Mouse (Mus musculus) stomach, embryonic 15.5 days (tissue): ENCODE data around the gene Cyp2s1. TPM values are rescaled to one million over a fixed set of nuclear protein-coding genes. Genes with fewer than 3 reads are reported as not detected.

ENCODE experiments used
- ATAC-seq: fragments of 200-750 bp; cut with Nextera tagmentation; 2 replicates; pipeline ENCODE4 v1.8.0; 2017; ENCODE audit warnings: low read depth, moderate number of reproducible peaks, moderate TSS enrichment; ENCODE audit not compliant: insufficient read depth, low FRiP score
- H3K27ac ChIP-seq: fragments of 300-500 bp; sonication (generic); 2 replicates; pipeline ENCODE4 v1.5.1; 2015; ENCODE audit warnings: mild to moderate bottlenecking, inconsistent platforms
- H3K27me3 ChIP-seq: fragments of 300-500 bp; sonication (generic); replicated peaks from 2 replicates; pipeline ENCODE4 v1.6.1; 2015; ENCODE audit warnings: inconsistent platforms
- H3K36me3 ChIP-seq: fragments of 300-500 bp; sonication (generic); 2 replicates; pipeline ENCODE4 v1.6.1; 2015; ENCODE audit warnings: inconsistent platforms
- H3K4me1 ChIP-seq: fragments of 300-500 bp; sonication (generic); 2 replicates; pipeline ENCODE4 v1.6.1; 2015; ENCODE audit warnings: inconsistent platforms
- H3K4me2 ChIP-seq: fragments of 300-500 bp; sonication (generic); 2 replicates; pipeline ENCODE4 v1.6.1; 2015; ENCODE audit warnings: mild to moderate bottlenecking, inconsistent platforms
- H3K4me3 ChIP-seq: fragments of 300-500 bp; sonication (generic); replicated peaks from 2 replicates; pipeline ENCODE4 v1.5.1; 2015; ENCODE audit warnings: inconsistent platforms
- H3K9ac ChIP-seq: fragments of 300-500 bp; sonication (generic); 2 replicates; pipeline ENCODE4 v1.6.1; 2015; ENCODE audit warnings: inconsistent platforms
- H3K9me3 ChIP-seq: fragments of 300-500 bp; sonication (generic); 2 replicates; pipeline ENCODE4 v1.6.1; 2016; ENCODE audit warnings: inconsistent platforms
- WGBS: fragments of 180-500 bp; shearing (Covaris S2); methylation state at CpG from one replicate; pipeline ENCODE4 v1.1.7; 2015; 5-methylcytosine and 5-hydroxymethylcytosine counted together
- polyA plus RNA-seq: library from polyadenylated mRNA; unstranded; fragments of >200 nt; fragmentation: Nextera tagmentation; extraction: Ambion mirVana; gene quantifications from 2 replicates; pipeline ENCODE4 v1.2.1, GENCODE M21; 2015

The Cyp2s1 gene
- 35.3 and 35.6 TPM in 2 replicates for polyA plus RNA-seq

DNA sequence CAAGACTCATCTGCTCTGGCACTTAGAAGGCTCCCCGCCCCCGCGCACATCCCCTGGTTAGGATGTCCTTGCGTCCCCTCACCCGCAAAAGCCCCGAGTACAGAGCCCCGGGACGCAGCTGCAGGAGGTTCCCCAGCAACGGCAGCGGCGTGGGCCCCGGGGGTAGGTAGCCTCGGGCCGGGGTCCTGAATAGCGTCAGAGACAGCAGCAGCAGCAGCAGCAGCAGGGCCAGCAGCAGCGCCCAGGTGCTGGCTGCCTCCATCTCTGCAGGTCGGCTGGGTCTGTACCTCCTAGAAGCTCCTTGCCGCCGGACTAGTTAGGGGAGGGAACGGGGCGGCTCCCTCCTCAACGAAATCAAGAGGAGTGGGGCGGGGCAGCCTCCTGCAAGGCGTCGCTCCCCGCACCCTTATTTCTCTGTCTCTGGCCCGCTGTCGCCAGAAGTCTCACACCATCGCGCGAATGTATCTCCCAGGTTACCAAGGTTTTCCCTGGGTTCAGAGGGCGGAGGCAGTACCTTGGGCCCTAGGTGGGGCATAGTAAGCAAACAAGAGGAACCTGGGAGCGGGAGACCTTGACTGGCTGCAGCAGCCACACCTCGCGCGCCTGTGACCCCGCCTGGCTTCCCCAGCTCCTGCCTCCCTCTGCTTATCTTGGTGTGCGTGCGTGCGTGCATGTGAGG lies at the start of gene Cyp2s1:
TSS of gene Cyp2s1 (minus strand) at position 673 of the 679 bp plus-strand sequence.
- H3K9me3 ChIP-seq = no peaks in the 10 kb centered on the region
- peak within 1 kb of the TSS; percentile 47 for H3K4me3 ChIP-seq
- peak within 1 kb of the TSS; percentile 75 for H3K27ac ChIP-seq
- peak within 1 kb of the TSS; percentile 9; the same call in 1 of the 2 replicates for H3K9ac ChIP-seq
- H3K4me1 ChIP-seq = peaks cover 7% of the 10 kb centered on the region; the same call in 1 of the 2 replicates
- no peaks in the 10 kb centered on the region for H3K27me3 ChIP-seq
- H3K4me2 ChIP-seq = peak within 1 kb of the TSS; percentile 76
- H3K36me3 ChIP-seq = no peaks in the 10 kb centered on the region
- ATAC-seq = peak; percentile 87
- WGBS = 2% methylated on average over 40 of the region's 40 CpGs

GRCm38 (mm10) chr7:25864861-25865260 lies 48.1 kb upstream of the Cyp2s1 start:
- Histone ChIP-seq H3K4me1 (no peaks in the 10 kb centered on the region), H3K27me3 (no peaks in the 10 kb centered on the region), H3K4me2 (no peak overlapping the region), H3K36me3 (no peaks in the 10 kb centered on the region), H3K27ac (no peak overlapping the region), H3K4me3 (no peak overlapping the region), H3K9me3 (no peaks in the 10 kb centered on the region), H3K9ac (no peak overlapping the region)
- WGBS = 60% methylated on average over 5 of the region's 5 CpGs
- ATAC-seq = no peak

DNA sequence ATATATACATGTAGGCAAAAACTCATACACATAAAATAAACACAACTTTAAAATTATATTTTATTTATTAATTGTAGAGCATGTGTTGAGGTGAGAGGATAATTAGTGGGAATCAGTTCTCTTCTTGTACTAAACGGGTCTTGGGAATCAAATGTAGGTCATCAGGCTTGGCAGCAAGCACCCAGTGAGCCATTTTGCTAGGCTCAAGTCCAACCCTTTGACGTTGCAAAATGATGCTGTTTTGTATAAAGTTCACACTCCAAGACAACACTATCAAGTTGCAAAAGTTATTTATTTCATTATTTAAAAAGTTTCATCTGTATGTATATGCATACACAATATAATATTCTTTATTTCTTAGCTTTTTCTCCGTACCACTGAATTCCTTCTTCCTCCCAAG lies 47.0 kb upstream of the Cyp2s1 start:
- H3K4me3 ChIP-seq = no peak overlapping the region
- H3K27ac ChIP-seq = no peak overlapping the region
- WGBS = 84% methylated on average over 3 of the region's 3 CpGs
- H3K27me3 ChIP-seq = no peaks in the 10 kb centered on the region
- no peaks in the 10 kb centered on the region for H3K36me3 ChIP-seq
- no peak overlapping the region for H3K4me2 ChIP-seq
- ATAC-seq = no peak
- no peaks in the 10 kb centered on the region for H3K9me3 ChIP-seq
- no peaks in the 10 kb centered on the region for H3K4me1 ChIP-seq
- H3K9ac ChIP-seq = no peak overlapping the region

GRCm38 (mm10) chr7:25862365-25862764 lies 45.7 kb upstream of the Cyp2s1 start:
- no peak for ATAC-seq
- 36% methylated on average over 2 of the region's 2 CpGs for WGBS
- no peaks in the 10 kb centered on the region for H3K4me1 ChIP-seq

DNA sequence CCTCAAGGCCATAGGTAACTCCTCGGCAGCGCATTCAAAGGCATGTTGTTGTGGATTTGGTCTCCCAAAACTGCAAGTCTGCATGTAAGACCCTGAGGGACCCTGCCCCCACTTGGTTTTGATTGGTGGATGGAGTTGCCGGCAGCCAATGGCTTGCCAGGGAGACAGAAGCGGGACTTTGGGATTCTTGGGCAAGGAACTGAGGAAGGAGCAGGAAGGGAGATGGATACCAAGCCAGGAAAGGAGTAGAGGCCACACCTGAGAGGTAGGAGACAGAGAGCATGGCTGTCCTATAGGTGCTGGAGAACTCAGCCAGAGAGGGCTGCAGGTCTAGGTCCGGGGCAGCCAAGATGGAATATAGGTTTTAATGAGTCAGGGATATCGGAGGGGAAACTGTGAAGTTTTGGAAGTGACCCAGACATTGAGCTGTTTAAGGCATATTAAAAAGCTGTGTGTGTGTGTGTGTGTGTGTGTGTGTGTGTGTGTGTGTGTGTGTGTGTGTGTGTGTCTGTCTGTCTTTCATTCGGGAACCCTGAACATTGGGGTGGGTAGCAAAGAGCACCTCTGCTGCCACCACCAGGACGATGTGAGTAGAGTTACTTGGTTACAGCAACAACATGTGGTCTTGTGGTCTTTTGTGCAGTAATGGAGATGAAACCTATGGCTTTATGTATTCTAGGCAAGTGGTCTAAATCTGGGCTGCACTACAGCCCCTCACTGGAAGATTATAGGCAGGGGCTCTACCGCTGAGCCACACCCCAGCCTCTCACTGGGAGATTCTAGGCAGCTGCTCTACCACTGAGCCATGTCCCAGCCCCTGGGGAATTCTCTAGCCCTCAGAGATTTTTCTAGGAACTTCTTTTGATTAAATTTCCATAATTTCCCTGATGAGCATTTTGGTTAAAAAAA lies 43.5 kb upstream of the Cyp2s1 start:
- Histone ChIP-seq H3K27me3 (no peaks in the 10 kb centered on the region), H3K9ac (no peak overlapping the region), H3K36me3 (no peaks in the 10 kb centered on the region), H3K9me3 (no peaks in the 10 kb centered on the region), H3K4me3 (no peak overlapping the region), H3K27ac (no peak overlapping the region), H3K4me1 (no peaks in the 10 kb centered on the region), H3K4me2 (peak overlapping the region; percentile 39)
- no peak for ATAC-seq
- WGBS = 21% methylated on average over 9 of the region's 9 CpGs

More at GRCm38 (mm10) chr7:25862365-25862764, 45.7 kb upstream of the Cyp2s1 start:
- no peak overlapping the region for H3K4me2 ChIP-seq
- no peaks in the 10 kb centered on the region for H3K36me3 ChIP-seq
- no peaks in the 10 kb centered on the region for H3K9me3 ChIP-seq
- no peak overlapping the region for H3K4me3 ChIP-seq
- no peak overlapping the region for H3K27ac ChIP-seq
- no peak overlapping the region for H3K9ac ChIP-seq
- H3K27me3 ChIP-seq = no peaks in the 10 kb centered on the region

- H3K4me2 ChIP-seq = no peak overlapping the region
- no peaks in the 10 kb centered on the region for H3K4me1 ChIP-seq
- no peak overlapping the region for H3K9ac ChIP-seq
- H3K27ac ChIP-seq = no peak overlapping the region
- no peaks in the 10 kb centered on the region for H3K27me3 ChIP-seq
- no peak for ATAC-seq
- H3K9me3 ChIP-seq = no peaks in the 10 kb centered on the region
- WGBS = 28% methylated on average over 8 of the region's 8 CpGs
- no peak overlapping the region for H3K4me3 ChIP-seq
- no peaks in the 10 kb centered on the region for H3K36me3 ChIP-seq
Observed at GRCm38 (mm10) chr7:25855082-25855481, 38.4 kb upstream of the Cyp2s1 start.

- no peaks in the 10 kb centered on the region for H3K36me3 ChIP-seq
- H3K9me3 ChIP-seq = no peaks in the 10 kb centered on the region
- peak overlapping the region; percentile 73 for H3K4me2 ChIP-seq
- no peaks in the 10 kb centered on the region for H3K27me3 ChIP-seq
- peak overlapping the region; percentile 50 for H3K4me3 ChIP-seq
- H3K27ac ChIP-seq = peak overlapping the region; percentile 60; the same call in 1 of the 2 replicates
- no peaks in the 10 kb centered on the region for H3K4me1 ChIP-seq
- peak; percentile 41; the same call in 1 of the 2 replicates for ATAC-seq
- WGBS = 27% methylated on average over 11 of the region's 11 CpGs
- 0 out of 2 replicates have a peak overlapping the region, but pooled peaks have one; percentile 22 for H3K9ac ChIP-seq
Observed at GRCm38 (mm10) chr7:25848444-25848812, 31.7 kb upstream of the Cyp2s1 start.

DNA sequence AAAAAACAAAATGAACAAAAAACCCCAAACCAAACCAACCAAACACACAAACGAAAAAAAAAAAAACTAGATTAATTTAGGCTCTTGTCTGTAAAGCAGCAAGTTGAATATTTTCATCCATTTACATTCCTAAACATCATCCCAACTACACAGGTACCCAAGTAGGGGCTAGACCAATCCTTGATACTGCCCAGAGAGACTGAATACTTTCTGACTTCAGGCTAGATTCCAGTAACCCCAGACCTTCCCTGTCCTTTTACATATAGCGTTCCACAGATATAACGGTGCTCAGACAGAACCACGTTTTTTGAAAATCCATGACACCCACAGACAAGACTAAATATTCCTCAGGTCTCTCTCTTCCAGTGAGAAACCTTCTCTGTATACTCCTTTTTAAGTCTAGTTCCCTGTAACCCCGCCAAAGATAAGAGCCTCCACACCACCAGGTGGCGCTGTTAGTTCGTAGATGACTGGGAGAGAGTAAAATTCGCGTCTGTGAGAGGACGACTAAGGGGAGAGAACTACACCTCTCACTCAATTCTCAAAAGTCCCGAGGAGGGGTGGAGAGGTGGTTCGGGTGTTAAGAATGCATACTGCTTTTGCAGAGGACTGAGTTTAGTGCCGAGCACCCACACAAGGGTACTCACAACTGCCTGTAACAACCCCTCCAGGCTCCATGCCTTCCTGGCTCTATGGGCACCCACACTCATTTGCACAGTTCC lies 31.2 kb upstream of the Cyp2s1 start:
- ATAC-seq = peak; percentile 60; the same call in 1 of the 2 replicates
- Histone ChIP-seq H3K4me2 (peak overlapping the region; percentile 73), H3K9me3 (no peaks in the 10 kb centered on the region), H3K9ac (0 out of 2 replicates have a peak overlapping the region, but pooled peaks have one; percentile 22), H3K4me1 (no peaks in the 10 kb centered on the region), H3K27me3 (no peaks in the 10 kb centered on the region), H3K27ac (peak overlapping the region; percentile 60; the same call in 1 of the 2 replicates), H3K4me3 (peak overlapping the region; percentile 50), H3K36me3 (no peaks in the 10 kb centered on the region)
- WGBS = 12% methylated on average over 13 of the region's 13 CpGs

GRCm38 (mm10) chr7:25844885-25845284 lies 28.2 kb upstream of the Cyp2s1 start:
- H3K36me3 ChIP-seq = no peaks in the 10 kb centered on the region

DNA sequence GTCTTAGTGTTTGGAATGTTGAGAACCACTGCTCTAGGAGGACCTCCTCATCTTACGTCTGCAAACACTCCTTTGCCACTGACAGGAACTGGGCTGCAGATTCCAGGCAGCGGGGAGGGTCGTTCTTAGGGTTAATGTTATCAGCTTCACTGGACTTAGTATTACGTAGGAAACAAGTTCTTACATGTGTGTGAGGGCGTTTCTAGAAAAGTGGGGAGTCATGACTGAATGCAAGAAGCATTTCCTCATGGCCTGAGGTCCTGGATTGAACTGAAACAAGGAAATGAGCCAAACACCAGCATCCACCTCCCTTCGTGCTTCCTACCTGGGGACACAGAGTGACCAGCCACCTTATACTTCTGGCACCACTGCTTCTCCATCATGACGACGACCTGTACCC lies 27.7 kb upstream of the Cyp2s1 start:
- no peak overlapping the region for H3K4me2 ChIP-seq
- H3K4me1 ChIP-seq = no peaks in the 10 kb centered on the region
- no peaks in the 10 kb centered on the region for H3K27me3 ChIP-seq
- no peak overlapping the region for H3K9ac ChIP-seq
- H3K4me3 ChIP-seq = no peak overlapping the region
- peak overlapping the region; percentile 49; the same call in 1 of the 2 replicates for H3K27ac ChIP-seq
- WGBS = 56% methylated on average over 8 of the region's 8 CpGs
- H3K36me3 ChIP-seq = no peaks in the 10 kb centered on the region
- ATAC-seq = no peak
- H3K9me3 ChIP-seq = no peaks in the 10 kb centered on the region

More at GRCm38 (mm10) chr7:25844885-25845284, 28.2 kb upstream of the Cyp2s1 start:
- H3K27me3 ChIP-seq = no peaks in the 10 kb centered on the region
- H3K9me3 ChIP-seq = no peaks in the 10 kb centered on the region
- H3K4me3 ChIP-seq = no peak overlapping the region
- no peak overlapping the region for H3K4me2 ChIP-seq
- H3K4me1 ChIP-seq = no peaks in the 10 kb centered on the region
- no peak overlapping the region for H3K9ac ChIP-seq
- ATAC-seq = peak; percentile 65
- H3K27ac ChIP-seq = peak overlapping the region; percentile 49; the same call in 1 of the 2 replicates
- WGBS = 40% methylated on average over 3 of the region's 3 CpGs

DNA sequence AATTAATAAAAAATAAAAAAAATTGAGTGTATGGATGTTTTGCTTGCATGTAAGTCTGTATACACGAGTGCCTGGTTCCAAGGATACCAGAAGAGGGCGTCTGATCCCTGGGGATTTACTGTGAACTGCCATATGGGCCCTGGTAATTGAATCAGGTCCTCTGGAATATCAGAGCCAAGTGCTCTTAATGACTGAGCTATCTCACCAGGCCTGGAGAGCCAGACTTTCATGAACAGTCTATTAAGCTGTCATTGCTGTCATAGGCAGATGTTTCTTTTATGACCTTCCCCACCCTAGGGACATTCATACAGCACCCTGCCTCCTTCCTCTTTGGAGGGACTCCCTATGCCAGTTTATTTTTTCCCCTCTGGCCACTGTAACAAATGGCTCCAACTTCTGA lies 26.8 kb upstream of the Cyp2s1 start:
- ATAC-seq = no peak
- 42% methylated on average over 2 of the region's 2 CpGs for WGBS

More for the DNA sequence above, 26.8 kb upstream of the Cyp2s1 start:
- no peak overlapping the region for H3K4me3 ChIP-seq
- H3K9me3 ChIP-seq = no peaks in the 10 kb centered on the region
- no peak overlapping the region for H3K9ac ChIP-seq
- H3K27me3 ChIP-seq = no peaks in the 10 kb centered on the region
- H3K27ac ChIP-seq = no peak overlapping the region
- H3K4me1 ChIP-seq = no peaks in the 10 kb centered on the region
- no peaks in the 10 kb centered on the region for H3K36me3 ChIP-seq
- no peak overlapping the region for H3K4me2 ChIP-seq
